Mouse (Mus musculus) small intestine, adult 2 months (tissue): Measurements from ENCODE around the gene Gcnt2.

ENCODE experiments used
- CTCF ChIP-seq: fragments of 200-500 bp; IDR thresholded peaks from 2 replicates; pipeline ENCODE4 v1.5.1; 2012; ENCODE audit warnings: low read depth, mild to moderate bottlenecking, control low read depth, inconsistent platforms, low read length, moderate library complexity, mixed read lengths; ENCODE audit not compliant: insufficient replicate concordance, insufficient read length; ENCODE audit errors: extremely low read depth
- POLR2A ChIP-seq: fragments of 200-500 bp; IDR thresholded peaks from 2 replicates; pipeline ENCODE4 v1.6.1; 2012; ENCODE audit warnings: low read depth, mild to moderate bottlenecking, control low read depth, inconsistent platforms, low read length, moderate library complexity

GRCm38 (mm10) chr13:40968564-40968963 is 109.0 kb downstream of the Gcnt2 start:
- TF ChIP-seq POLR2A (no peak), CTCF (no peak)
